Mouse (Mus musculus) cerebellum, adult 2 months (tissue): ENCODE measurements around the gene Il18r1.

Source experiments
- CTCF ChIP-seq: fragments of 200-500 bp; IDR thresholded peaks from 2 replicates; pipeline ENCODE4 v1.5.1; 2011; ENCODE audit warnings: low read depth, mild to moderate bottlenecking, control low read depth, low read length, moderate library complexity, borderline replicate concordance; ENCODE audit not compliant: insufficient read depth
- POLR2A ChIP-seq: fragments of 200-500 bp; IDR thresholded peaks from 2 replicates; pipeline ENCODE4 v1.6.1; 2011; ENCODE audit warnings: low read length, control low read depth, borderline replicate concordance; ENCODE audit not compliant: insufficient read depth

- no peak for TF ChIP-seq CTCF
- no peak for TF ChIP-seq POLR2A
Observed at GRCm38 (mm10) chr1:40501126-40501525, 35.8 kb downstream of the Il18r1 start.
